Mouse (Mus musculus): ENCODE results near the gene Olfr315.

- TF ChIP-seq CTCF (IDR thresholded peaks at IDR 0.05; ENCODE audit: insufficient read depth, low read depth, low read length) = no peak
- no peak for TF ChIP-seq POLR2A (IDR thresholded peaks at IDR 0.05; ENCODE audit: insufficient read depth, low read depth, low read length)
Observed at GRCm38 (mm10) chr11:58829764-58830163, 56.8 kb downstream of the Olfr315 start.
